Mouse (Mus musculus): ENCODE data around the gene Slc5a5.

GRCm38 (mm10) chr8:70880126-70880525, 12.4 kb downstream of the Slc5a5 start:
- TF ChIP-seq CTCF (IDR thresholded peaks at IDR 0.05; ENCODE audit: insufficient read depth, low read depth, low read length) (no peak), POLR2A (IDR thresholded peaks at IDR 0.05; ENCODE audit: insufficient read depth, low read depth, low read length) (no peak)

Measured in olfactory bulb, adult 2 months (tissue).